Mouse (Mus musculus): Measurements from ENCODE around the gene Kctd19.

Gene Kctd19

GRCm38 (mm10) chr8:105422006-105422405 is 8.7 kb upstream of the Kctd19 start:
- no peak for DNase-seq (ENCODE audit: low read depth, low spot score)

GRCm38 (mm10) chr8:105419800-105420199 is 6.5 kb upstream of the Kctd19 start:
- DNase-seq (ENCODE audit: low read depth, low spot score): no peak

GRCm38 (mm10) chr8:105418992-105419391 is 5.7 kb upstream of the Kctd19 start:
- DNase-seq (ENCODE audit: low read depth, low spot score): no peak

- DNase-seq (ENCODE audit: low read depth, low spot score): no peak
Observed at GRCm38 (mm10) chr8:105409947-105410346, 3.4 kb downstream of the Kctd19 start.

GRCm38 (mm10) chr8:105408331-105408730 is 5.0 kb downstream of the Kctd19 start:
- no peak for DNase-seq (ENCODE audit: low read depth, low spot score)

GRCm38 (mm10) chr8:105406416-105406815 is 6.9 kb downstream of the Kctd19 start:
- peak; percentile 60 for DNase-seq (ENCODE audit: low read depth, low spot score)

- DNase-seq (ENCODE audit: low read depth, low spot score): no peak
Observed at GRCm38 (mm10) chr8:105404496-105404895, 8.8 kb downstream of the Kctd19 start.

GRCm38 (mm10) chr8:105403467-105403866 is 9.8 kb downstream of the Kctd19 start:
- no peak for DNase-seq (ENCODE audit: low read depth, low spot score)

- no peak for DNase-seq (ENCODE audit: low read depth, low spot score)
Observed at GRCm38 (mm10) chr8:105400016-105400415, 13.3 kb downstream of the Kctd19 start.

- no peak for DNase-seq (ENCODE audit: low read depth, low spot score)
Observed at GRCm38 (mm10) chr8:105397747-105398146, 15.6 kb downstream of the Kctd19 start.

GRCm38 (mm10) chr8:105393915-105394314 is 19.4 kb downstream of the Kctd19 start:
- no peak for DNase-seq (ENCODE audit: low read depth, low spot score)

- DNase-seq (ENCODE audit: low read depth, low spot score): no peak
Observed at GRCm38 (mm10) chr8:105393089-105393787, 20.1 kb downstream of the Kctd19 start.

GRCm38 (mm10) chr8:105389096-105389495 is 24.2 kb downstream of the Kctd19 start:
- no peak for DNase-seq (ENCODE audit: low read depth, low spot score)

- DNase-seq (ENCODE audit: low read depth, low spot score): no peak
Observed at GRCm38 (mm10) chr8:105387151-105387550, 26.2 kb downstream of the Kctd19 start.

- DNase-seq (ENCODE audit: low read depth, low spot score): no peak
Observed at GRCm38 (mm10) chr8:105384070-105384469, 29.2 kb downstream of the Kctd19 start.

GRCm38 (mm10) chr8:105380308-105380707 is 33.0 kb downstream of the Kctd19 start:
- DNase-seq (ENCODE audit: low read depth, low spot score): no peak

- no peak for DNase-seq (ENCODE audit: low read depth, low spot score)
Observed at GRCm38 (mm10) chr8:105378673-105379072, 34.6 kb downstream of the Kctd19 start.

- no peak for DNase-seq (ENCODE audit: low read depth, low spot score)
Observed at GRCm38 (mm10) chr8:105374513-105374966, 38.8 kb downstream of the Kctd19 start.

GRCm38 (mm10) chr8:105373032-105373431 is 40.3 kb downstream of the Kctd19 start, which contains the start of gene Plekhg4:
Gene Plekhg4, plus strand, starts transcription at chr8:105373274.
- DNase-seq (ENCODE audit: low read depth, low spot score): no peak

- no peak for DNase-seq (ENCODE audit: low read depth, low spot score)
Observed at GRCm38 (mm10) chr8:105372473-105372872, 40.8 kb downstream of the Kctd19 start.

- no peak for DNase-seq (ENCODE audit: low read depth, low spot score)
Observed at GRCm38 (mm10) chr8:105367107-105367506, 46.2 kb downstream of the Kctd19 start.

- DNase-seq (ENCODE audit: low read depth, low spot score): no peak
Observed at GRCm38 (mm10) chr8:105361751-105362702, 51.3 kb downstream of the Kctd19 start.

Data from brain, embryonic 18.5 days (tissue).